Mouse (Mus musculus) left cerebral cortex, adult 18-20 months (tissue): ENCODE data around the gene Rhbdd3. TPM values are rescaled to one million over a fixed set of nuclear protein-coding genes. Genes with fewer than 3 reads are reported as not detected.

ENCODE experiments used
- DNase-seq, 2 experiments: peaks; one replicate each; pipeline ENCODE4 v3.0.0; 2021 to 2022; ENCODE audit warnings: low spot score in 2 of 2, mixed read lengths in 1 of 2
- long read RNA-seq, 2 experiments: library from polyadenylated mRNA; stranded (forward); transcript quantifications; one replicate each; pipeline ENCODE4 v2.0.0; 2021
- total RNA-seq, 2 experiments: library from RNA; stranded (reverse); gene quantifications; 2 replicates each; pipeline ENCODE4 v1.2.3; 2021

Rhbdd3 gene
- total RNA-seq: 10 to 100 TPM; 22.9 to 23.3 TPM
- long read RNA-seq, experiment 1, transcript Rhbdd3-202 (9 exons, 2,333 nt): major isoform, 23 of 54 reads
- long read RNA-seq, experiment 1, partial matches to known transcripts: 22 of 54 reads
- long read RNA-seq, experiment 1, other reads (novel, unspliced or antisense): 7 of 54 reads
- long read RNA-seq, experiment 2, transcript Rhbdd3-202 (9 exons, 2,333 nt): major isoform, 13 of 34 reads
- long read RNA-seq, experiment 2, partial matches to known transcripts: 3 of 34 reads
- long read RNA-seq, experiment 2, other reads (novel, unspliced or antisense): 14 of 34 reads

- peak; percentile 97 for DNase-seq
Measured at GRCm38 (mm10) chr11:5098736-5099542, at the start of gene Rhbdd3, which contains the start of gene Ewsr1. Gene Rhbdd3 (plus strand): TSS chr11:5098926. Gene Ewsr1 (minus strand): TSS chr11:5099266.

GRCm38 (mm10) chr11:5051629-5052028, 47.1 kb upstream of the Rhbdd3 start:
- DNase-seq: no peak

DNA sequence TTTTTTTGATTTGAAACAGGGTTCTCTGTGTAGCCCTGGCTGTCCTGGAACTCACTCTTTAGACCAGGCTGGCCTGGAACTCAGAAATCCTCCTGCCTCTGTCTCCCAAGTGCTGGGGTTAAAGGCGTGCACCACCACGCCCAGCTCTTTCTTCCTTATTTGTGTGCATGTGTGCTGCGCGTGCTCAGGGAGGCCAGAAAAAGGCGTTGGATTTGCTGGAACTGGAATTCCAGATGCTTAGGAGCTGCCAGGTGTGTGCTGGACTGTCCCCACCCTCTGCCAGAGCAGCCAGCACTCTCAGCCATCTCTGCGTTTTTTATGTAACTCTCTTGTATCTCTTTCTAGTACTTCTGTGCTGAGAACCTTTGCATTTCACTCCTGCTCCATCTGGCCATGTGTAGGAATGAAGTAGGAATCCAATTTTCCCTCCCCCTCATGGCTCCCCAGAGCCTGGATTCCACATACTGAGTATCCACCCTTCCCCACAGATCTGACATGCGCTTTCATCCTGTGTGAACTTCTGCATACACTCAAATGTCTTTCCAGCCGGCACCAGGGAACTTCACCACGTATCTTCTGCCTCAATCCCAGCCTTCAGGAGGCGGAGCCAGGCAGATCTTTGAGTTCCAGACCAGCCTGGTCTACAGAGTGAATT, 46.4 kb upstream of the Rhbdd3 start:
- DNase-seq: peak; percentile 51 to 69

- no peak for DNase-seq
Measured at GRCm38 (mm10) chr11:5054151-5054550, 44.6 kb upstream of the Rhbdd3 start.

DNA sequence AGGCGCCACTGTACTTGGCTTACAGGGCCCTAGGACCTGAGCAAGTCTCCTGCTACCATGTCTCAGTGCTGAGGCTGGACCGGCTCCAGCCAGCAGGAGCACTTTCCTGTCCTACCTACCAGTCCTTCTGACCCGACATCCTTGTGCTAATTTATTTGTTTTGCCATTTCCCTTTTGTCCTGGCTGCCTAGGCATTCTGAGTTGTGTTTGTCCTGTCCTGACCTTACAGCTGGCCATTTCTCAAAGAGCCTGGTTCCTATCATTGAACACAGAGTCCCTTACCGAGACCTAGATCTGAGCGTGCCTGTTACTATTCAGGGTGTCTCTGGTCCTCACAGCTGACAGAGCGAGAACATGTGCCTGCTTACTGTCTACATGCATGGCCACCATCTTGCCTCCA, 43.9 kb upstream of the Rhbdd3 start:
- no peak for DNase-seq

DNA sequence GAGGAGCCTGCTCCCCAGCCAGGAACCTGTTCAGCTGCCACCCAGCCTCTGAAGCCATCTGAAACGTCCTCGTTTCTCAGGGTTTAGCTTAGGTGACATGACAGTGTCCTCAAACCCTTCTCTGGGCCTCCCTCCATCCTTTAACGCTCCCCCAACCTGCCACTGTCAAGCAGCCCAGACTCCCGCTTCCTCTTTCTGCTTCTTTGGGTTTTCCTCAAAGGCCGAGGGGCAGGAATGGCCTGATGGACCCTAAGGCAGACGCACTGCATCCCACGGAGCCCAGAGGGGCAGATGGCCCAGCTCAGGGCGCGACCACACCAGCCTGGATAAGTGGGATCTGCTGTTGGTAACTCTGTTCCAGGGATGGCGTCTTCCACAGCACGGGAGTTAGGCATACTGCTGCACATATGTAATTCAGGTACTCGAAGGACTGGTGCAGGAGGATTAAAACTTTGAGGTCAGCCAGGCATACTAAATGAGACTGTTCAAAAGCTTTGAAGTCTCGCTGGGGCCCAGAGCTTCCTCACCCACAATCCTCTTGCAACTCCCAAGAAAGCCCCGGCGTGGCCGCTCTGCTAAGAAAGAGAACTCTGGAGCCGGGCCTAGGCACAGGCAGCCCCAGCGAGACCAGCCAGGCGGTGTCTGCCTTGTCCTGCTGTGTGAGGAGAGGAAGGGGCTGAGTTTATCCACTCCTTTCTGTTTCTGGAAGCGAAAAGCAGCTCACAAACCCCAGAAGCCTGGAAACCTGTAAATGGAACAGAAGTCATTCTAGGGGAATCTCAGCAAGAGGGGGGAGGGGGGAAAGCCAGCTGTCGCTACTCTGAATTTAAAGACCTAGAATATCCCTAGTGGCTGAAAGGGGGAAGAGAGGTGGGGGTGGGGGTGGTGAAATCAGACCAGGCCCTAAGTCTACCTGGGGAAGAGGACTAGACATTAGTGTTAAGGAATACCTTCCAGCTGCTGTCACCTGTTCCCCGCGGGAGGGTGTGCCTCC, 42.5 kb upstream of the Rhbdd3 start:
- DNase-seq: peak in 1 of 2 experiments; percentile 18

DNA sequence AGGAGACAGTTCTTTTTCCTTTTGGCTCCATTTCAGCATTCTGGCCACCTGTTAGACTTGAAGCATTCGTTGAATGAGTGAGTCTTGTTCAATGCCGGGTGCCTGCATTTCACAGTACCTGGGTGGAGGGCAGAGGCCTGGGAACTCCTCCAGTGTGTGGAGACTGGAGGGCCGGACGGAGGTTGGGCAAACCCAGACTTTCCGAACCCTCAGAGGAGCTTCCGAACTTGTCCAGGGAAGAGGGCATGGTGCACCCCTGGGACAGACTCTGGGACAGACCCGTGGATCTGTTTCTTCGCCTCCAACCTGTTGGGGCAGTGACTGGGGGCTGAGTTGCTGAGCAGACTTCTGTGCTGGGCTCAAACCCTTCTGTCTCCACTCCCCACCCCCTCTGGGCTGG, 41.7 kb upstream of the Rhbdd3 start:
- no peak for DNase-seq

GRCm38 (mm10) chr11:5057541-5057855, 41.2 kb upstream of the Rhbdd3 start:
- DNase-seq: no peak

- peak; percentile 44 to 64 for DNase-seq
Measured at GRCm38 (mm10) chr11:5057856-5058641, 40.7 kb upstream of the Rhbdd3 start, which contains the start of gene Rasl10a. Gene Rasl10a (plus strand): TSS chr11:5058128.

DNA sequence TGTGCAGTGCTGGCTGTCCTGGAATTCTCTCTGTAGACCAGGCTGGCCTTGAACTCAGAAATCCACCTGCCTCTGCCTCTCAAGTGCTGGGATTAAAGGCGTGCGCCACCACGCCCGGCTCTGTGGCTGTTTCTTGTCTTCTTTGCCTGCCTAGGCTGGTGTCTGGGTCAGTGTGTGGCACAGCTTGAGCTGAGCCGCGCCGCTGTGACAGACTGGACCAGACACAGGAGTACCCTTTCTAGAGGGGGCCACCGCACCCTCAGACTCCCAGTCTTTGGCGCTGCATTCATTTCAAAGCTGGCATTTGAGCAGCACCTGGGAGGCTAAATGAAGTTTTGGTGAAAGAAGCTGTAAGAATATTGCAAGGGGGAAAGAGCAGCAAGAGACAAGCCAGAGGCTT, 39.9 kb upstream of the Rhbdd3 start:
- no peak for DNase-seq

DNA sequence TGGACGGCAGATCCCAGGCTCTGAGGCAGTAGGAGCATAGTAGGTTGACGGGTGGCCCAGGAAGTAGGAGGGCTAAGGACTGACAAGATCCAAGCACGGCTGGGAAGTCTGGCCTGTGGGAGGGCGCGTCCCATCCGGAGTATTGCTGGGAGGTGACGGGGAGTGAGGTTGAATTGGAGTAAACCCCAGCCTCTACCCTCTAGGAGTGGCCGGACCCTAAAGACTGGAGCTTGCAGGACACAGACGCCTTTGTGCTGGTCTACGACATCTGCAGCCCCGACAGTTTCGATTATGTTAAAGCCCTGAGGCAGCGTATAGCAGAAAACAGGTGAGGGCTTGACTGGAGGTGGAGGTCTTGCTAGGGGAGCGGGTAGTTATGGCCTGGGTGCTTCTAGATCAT, 39.5 kb upstream of the Rhbdd3 start:
- no peak for DNase-seq

DNA sequence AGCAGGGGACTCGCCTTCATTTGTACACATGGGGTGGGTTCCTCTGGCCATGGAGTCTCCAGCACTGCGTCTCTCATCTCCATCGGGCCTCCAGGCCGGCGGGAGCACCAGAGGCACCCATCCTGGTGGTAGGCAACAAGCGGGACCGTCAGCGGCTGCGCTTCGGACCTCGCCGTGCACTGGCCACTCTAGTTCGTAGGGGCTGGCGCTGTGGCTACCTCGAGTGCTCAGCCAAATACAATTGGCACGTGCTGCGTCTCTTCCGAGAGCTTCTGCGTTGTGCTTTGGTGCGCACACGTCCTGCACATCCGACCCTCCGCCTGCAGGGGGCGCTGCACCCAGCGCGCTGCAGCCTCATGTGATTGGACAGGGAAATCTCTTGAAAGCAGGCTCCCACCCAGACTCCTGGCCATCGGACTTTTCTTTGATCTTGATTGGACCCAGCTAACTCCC, 39.0 kb upstream of the Rhbdd3 start:
- DNase-seq: peak; percentile 59 to 70

DNA sequence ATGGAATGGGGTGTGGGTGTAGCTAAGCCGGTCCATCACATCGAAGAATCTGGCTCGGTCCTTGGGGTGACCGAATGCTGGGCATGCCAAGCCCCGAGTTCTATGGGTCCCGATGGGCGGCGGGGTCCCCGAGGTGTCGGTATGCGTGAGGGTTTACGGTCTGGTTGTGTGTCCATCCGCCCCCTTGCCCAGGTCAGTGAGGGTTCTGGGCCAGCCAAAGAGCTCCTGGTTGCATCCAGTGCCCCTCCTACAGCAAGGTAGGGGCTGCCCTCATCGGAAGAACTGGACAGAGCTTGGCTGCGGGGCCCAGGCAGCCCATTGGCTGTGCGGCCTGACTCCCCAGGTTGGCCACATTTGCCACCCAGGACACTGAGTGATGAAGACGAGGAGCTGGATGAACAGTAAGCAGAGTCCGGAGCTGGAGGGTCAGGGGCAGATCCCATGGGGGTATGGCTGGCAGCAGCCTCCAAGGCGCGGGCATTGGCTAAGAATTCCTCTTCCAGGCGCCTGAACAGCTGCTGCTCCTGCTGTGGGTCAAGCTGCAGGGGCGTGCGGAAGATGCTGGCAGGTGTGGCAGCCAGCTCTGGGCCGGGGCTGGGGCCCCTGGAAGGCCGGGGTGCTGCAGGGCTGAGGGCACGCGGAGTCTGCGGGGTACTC, 37.8 kb upstream of the Rhbdd3 start:
- DNase-seq: peak in 1 of 2 experiments; percentile 20

DNA sequence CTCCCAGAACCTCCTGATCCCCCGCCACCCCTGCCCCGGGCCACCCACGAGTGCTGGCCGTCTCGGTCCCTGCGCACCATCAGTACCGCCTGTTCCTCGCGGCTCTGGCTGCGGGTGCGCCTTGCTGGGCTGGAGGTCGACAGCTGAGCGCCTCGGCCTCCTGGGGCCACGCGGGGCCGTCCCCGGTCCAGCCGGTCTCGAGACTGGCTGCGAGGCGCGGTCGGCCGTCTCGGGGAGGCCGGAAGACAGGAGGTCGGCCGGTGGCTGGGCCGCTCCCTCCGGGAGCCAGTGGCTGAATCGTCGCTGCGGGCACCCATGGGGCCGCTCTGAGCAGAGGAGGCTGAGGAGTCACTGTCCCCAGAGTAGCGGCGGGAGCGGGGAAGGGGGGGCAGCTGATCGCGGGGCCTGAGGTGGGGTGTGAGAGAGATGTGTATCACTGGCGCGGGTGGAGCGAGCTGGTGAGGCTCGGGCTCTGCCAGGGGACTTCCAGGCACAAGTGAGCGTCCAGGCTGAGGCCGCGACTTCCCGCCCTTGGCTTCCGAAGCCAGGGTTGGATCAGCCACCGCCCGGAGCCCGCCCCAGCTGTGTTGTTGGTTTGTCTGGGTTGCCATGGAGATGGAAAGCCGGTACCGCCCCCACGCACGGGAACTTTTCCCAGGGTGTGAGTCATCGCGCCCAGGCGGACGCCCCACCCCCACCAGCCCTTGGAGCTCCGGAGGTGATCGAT, 37.1 kb upstream of the Rhbdd3 start:
- peak; percentile 97 to 98 for DNase-seq

GRCm38 (mm10) chr11:5062326-5062725, 36.4 kb upstream of the Rhbdd3 start:
- DNase-seq: no peak

GRCm38 (mm10) chr11:5062860-5063505, 35.7 kb upstream of the Rhbdd3 start:
- peak in 1 of 2 experiments; percentile 22 for DNase-seq

DNA sequence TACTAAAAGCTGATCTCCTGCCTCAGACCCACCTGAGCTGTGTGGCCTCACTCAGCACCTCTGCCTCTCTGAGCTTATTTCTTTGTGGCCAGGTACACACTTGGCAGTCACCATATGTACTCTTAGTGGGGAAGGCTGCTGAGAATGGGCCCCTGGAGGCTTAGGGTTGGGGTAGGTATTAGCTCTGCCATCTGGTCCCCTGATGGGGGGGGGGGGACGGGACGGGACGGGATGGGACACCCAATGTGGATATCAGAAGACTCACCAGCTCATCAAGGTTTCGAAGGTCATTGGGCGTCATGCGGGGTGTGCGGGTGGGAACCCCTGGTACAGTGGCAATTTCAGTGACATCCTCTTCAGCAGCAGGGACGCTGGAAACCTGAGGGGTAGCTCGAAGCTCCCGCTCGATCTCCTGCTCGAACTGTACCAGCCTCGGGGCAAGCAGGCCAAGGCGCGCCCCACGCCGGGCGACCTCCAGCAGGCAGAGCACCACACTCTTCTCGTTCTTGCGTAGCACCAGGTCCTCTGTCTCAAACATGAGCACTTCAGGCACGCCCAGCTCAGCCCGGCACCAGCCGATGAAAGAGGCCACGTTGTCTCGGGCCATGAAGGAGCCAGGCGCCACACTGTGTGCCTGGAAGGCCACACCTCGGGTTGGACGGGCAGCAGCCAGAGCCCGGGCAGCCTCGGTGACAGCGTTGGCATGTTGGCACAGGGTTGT, 35.0 kb upstream of the Rhbdd3 start:
- DNase-seq: peak in 1 of 2 experiments; percentile 46
